Mouse (Mus musculus): Measurements from ENCODE around the gene Gm6460. TPM values are rescaled to one million over a fixed set of nuclear protein-coding genes. Genes with fewer than 3 reads are reported as not detected.

Gm6460 gene
- not detected for total RNA-seq (2023)

GRCm38 (mm10) chr5:11594613-11595012 lies at the start of gene Gm6460:
Gene Gm6460 (plus strand): TSS chr5:11594913.

Other genes with a start within 250 kb of the Gm6460 start
- gene Gm8897, start 178.5 kb upstream of the Gm6460 start, total RNA-seq (2023): not detected
- not detected for gene Gm8906, start 92.2 kb upstream of the Gm6460 start, total RNA-seq (2023)
- gene Gm8922, start 87.0 kb downstream of the Gm6460 start, total RNA-seq (2023): not detected
- gene Gm8926, start 175.6 kb downstream of the Gm6460 start, total RNA-seq (2023): not detected

Data from CD4-positive naive resting alpha-beta T cell, adult 76 days (primary cell).